ENCODE assay signal across 8 mouse cellular contexts in the genomic region with DNA sequence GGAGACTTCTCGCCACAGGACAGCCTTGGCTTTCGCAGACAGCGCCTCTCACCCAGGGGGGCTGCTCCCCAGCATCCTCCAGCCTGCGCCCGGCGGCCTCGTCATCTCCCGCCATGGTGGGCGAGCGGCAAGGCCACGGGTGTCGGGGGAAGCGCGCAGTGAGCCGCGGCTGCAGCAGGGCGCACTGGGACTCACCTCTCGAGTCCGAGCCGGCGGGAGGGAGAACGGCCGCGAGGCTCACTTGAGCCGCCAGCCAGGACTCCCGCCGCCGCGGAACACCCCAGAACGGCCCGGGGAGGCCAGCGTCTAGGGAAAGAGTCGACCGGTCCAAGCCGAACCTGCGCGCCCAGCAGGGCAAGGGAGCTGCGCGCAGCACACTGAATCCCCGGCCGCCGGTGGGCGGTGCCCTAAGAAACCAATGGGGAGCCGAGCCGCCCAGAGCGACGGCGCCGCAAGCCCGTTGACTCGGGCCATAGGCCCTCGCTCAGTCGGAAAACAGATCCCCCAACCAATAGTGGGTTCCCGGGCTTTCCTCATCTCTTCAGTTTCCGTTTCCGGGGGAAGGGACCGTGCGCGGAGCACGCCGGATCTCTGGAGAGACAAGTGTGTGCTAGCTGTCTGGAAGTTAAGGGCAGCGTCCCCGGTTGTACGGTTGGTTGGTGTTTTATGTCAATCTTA. TPM values are rescaled to one million over a fixed set of nuclear protein-coding genes. Genes with fewer than 3 reads are reported as not detected.
DNase-seq lines count a peak whose midpoint lies in the region; ATAC-seq and TF ChIP-seq lines count a peak whose summit lies in the region.

TSS of gene Orc2 (minus strand) at position 533 of the 678 bp plus-strand sequence.

- peak; percentile 99 for ATAC-seq in cerebellum, adult (ENCODE audit: insufficient number of reproducible peaks, low FRiP score, low TSS enrichment)
- peak; percentile 100 for ATAC-seq in forebrain, embryonic 13.5 days
- ATAC-seq in liver, postnatal 0 days, result peak; percentile 100
- ATAC-seq in neural tube, embryonic 14.5 days (ENCODE audit: low read depth), result peak; percentile 100

- H3K27me3 ChIP-seq in ES-Bruce4 (ENCODE audit: control insufficient read depth, insufficient read depth, low read length, poor library complexity, severe bottlenecking), result no peaks in the 10 kb centered on the region
- H3K27me3 ChIP-seq in forebrain, embryonic 13.5 days, result no peaks in the 10 kb centered on the region
- no peaks in the 10 kb centered on the region for H3K27me3 ChIP-seq in liver, postnatal 0 days (ENCODE audit: insufficient read depth, low read length)
- H3K27me3 ChIP-seq in neural tube, embryonic 14.5 days (ENCODE audit: control insufficient read depth, insufficient read depth, low read length), result no peaks in the 10 kb centered on the region

- peak; percentile 93 to 94 for DNase-seq in heart, postnatal 10 days
- DNase-seq in large intestine, adult 2 months (ENCODE audit: low read depth, low spot score), result peak; percentile 83
- peak; percentile 93 for DNase-seq in liver, postnatal 0 days
- DNase-seq in testis, postnatal 10 days (ENCODE audit: low spot score), result peak; percentile 93

- 1% methylated on average over 63 of the region's 64 CpGs for WGBS in forebrain, embryonic 13.5 days
- 1% methylated on average over 64 of the region's 64 CpGs for WGBS in large intestine, adult 2 months
- under 1% methylated on average over 64 of the region's 64 CpGs for WGBS in liver, postnatal 0 days (ENCODE audit: insufficient replicate concordance)
- under 1% methylated on average over 59 of the region's 64 CpGs for WGBS in neural tube, embryonic 14.5 days

- peak within 1 kb of the TSS; percentile 99 for H3K4me3 ChIP-seq in ES-Bruce4 (ENCODE audit: low read depth, low read length)
- peak within 1 kb of the TSS; percentile 98 for H3K4me3 ChIP-seq in forebrain, embryonic 13.5 days
- H3K4me3 ChIP-seq in liver, postnatal 0 days (ENCODE audit: low read depth, low read length), result peak within 1 kb of the TSS; percentile 99
- H3K4me3 ChIP-seq in neural tube, embryonic 14.5 days (ENCODE audit: low read depth, low read length), result peak within 1 kb of the TSS; percentile 99

- peak within 1 kb of the TSS; percentile 96 for H3K9ac ChIP-seq in ES-Bruce4 (ENCODE audit: low read depth, poor library complexity, severe bottlenecking)
- H3K9ac ChIP-seq in forebrain, embryonic 13.5 days, result peak within 1 kb of the TSS; percentile 91
- H3K9ac ChIP-seq in liver, postnatal 0 days (replicated peaks), result peak within 1 kb of the TSS; percentile 96
- peak within 1 kb of the TSS; percentile 90 for H3K9ac ChIP-seq in neural tube, embryonic 14.5 days (replicated peaks; ENCODE audit: low read depth, low read length)

- H3K9me3 ChIP-seq in ES-Bruce4 (replicated peaks; ENCODE audit: control insufficient read depth, insufficient read depth, low read length, poor library complexity, severe bottlenecking), result peaks cover 41% of the 10 kb centered on the region
- peaks cover 21% of the 10 kb centered on the region for H3K9me3 ChIP-seq in forebrain, embryonic 13.5 days (replicated peaks)
- peaks cover 20% of the 10 kb centered on the region for H3K9me3 ChIP-seq in liver, postnatal 0 days (ENCODE audit: low read length)
- H3K9me3 ChIP-seq in neural tube, embryonic 14.5 days (ENCODE audit: control insufficient read depth, low read length), result no peaks in the 10 kb centered on the region

- H3K4me1 ChIP-seq in ES-Bruce4 (ENCODE audit: control insufficient read depth, insufficient read depth, low read length), result no peaks in the 10 kb centered on the region
- H3K4me1 ChIP-seq in forebrain, embryonic 13.5 days, result peaks cover 14% of the 10 kb centered on the region
- H3K4me1 ChIP-seq in liver, postnatal 0 days (ENCODE audit: insufficient read depth), result peaks cover 18% of the 10 kb centered on the region
- H3K4me1 ChIP-seq in neural tube, embryonic 14.5 days (ENCODE audit: control insufficient read depth, insufficient read depth, low read length), result peaks cover 16% of the 10 kb centered on the region; the same call in 1 of the 2 replicates

- H3K4me2 ChIP-seq in forebrain, embryonic 13.5 days, result peak within 1 kb of the TSS; percentile 86
- peak within 1 kb of the TSS; percentile 96 for H3K4me2 ChIP-seq in liver, postnatal 0 days (ENCODE audit: low read depth, low read length)
- peak within 1 kb of the TSS; percentile 92 for H3K4me2 ChIP-seq in neural tube, embryonic 14.5 days (ENCODE audit: low read depth, low read length)

- intact Hi-C loops in heart, postnatal 10 days (cut with DNase I), result no loop called here

- H3K27ac ChIP-seq in ES-Bruce4 (ENCODE audit: insufficient read depth, low read length), result 0 out of 2 replicates have a peak within 1 kb of the TSS, but pooled peaks have one; percentile 21
- peak within 1 kb of the TSS; percentile 78 for H3K27ac ChIP-seq in forebrain, embryonic 13.5 days
- H3K27ac ChIP-seq in liver, postnatal 0 days (ENCODE audit: low read depth), result peak within 1 kb of the TSS; percentile 94
- peak within 1 kb of the TSS; percentile 76 for H3K27ac ChIP-seq in neural tube, embryonic 14.5 days (ENCODE audit: low read depth, low read length)

- TF ChIP-seq POLR2A in ES-Bruce4 (IDR thresholded peaks at IDR 0.05; ENCODE audit: insufficient read depth, low read length), result peak; percentile 17

- peaks cover 12% of the 10 kb centered on the region for H3K36me3 ChIP-seq in ES-Bruce4 (ENCODE audit: control insufficient read depth, insufficient read depth, low read length, poor library complexity, severe bottlenecking)
- H3K36me3 ChIP-seq in forebrain, embryonic 13.5 days (ENCODE audit: poor library complexity, severe bottlenecking), result peaks cover 19% of the 10 kb centered on the region
- peaks cover 13% of the 10 kb centered on the region for H3K36me3 ChIP-seq in liver, postnatal 0 days (replicated peaks; ENCODE audit: insufficient read depth, low read length)
- peaks cover 10% of the 10 kb centered on the region for H3K36me3 ChIP-seq in neural tube, embryonic 14.5 days (ENCODE audit: control insufficient read depth, insufficient read depth, low read length)

- no peak for TF ChIP-seq CTCF in ES-Bruce4 (IDR thresholded peaks at IDR 0.05; ENCODE audit: low read depth, low read length)
- TF ChIP-seq CTCF in liver, postnatal 0 days (IDR thresholded peaks at IDR 0.05; ENCODE audit: low read depth), result no peak

- no peak for TF ChIP-seq EP300 in ES-Bruce4 (IDR thresholded peaks at IDR 0.05; ENCODE audit: insufficient read depth, low read depth, low read length)
- TF ChIP-seq EP300 in liver, postnatal 0 days (IDR thresholded peaks at IDR 0.05; ENCODE audit: low read depth), result peak; percentile 36; the same call in 1 of the 2 replicates

RNA-seq across cellular contexts. Expression of gene Orc2, which starts in this region (rescaled TPM):
- 77.7 and 80.2 TPM in 2 replicates for polyA plus RNA-seq in ES-Bruce4 (2011; ENCODE audit: insufficient read depth, insufficient read length, low read depth, missing spikeins)
- polyA plus RNA-seq in forebrain, embryonic 13.5 days (2015; fragmentation: Nextera tagmentation; extraction: Ambion mirVana), result 34.0 and 40.1 TPM in 2 replicates
- total RNA-seq in heart, postnatal 10 days (2021), result 10 to 100 TPM; 12.7 to 16.1 TPM
- 4.2 and 5.7 TPM in 2 replicates for polyA plus RNA-seq in large intestine, adult 2 months (2012; rRNA removed)
- 11.1 and 12.9 TPM in 2 replicates for polyA plus RNA-seq in liver, postnatal 0 days (2015; fragmentation: Nextera tagmentation; extraction: Ambion mirVana)
- 21.6 and 25.9 TPM in 2 replicates for polyA plus RNA-seq in neural tube, embryonic 14.5 days (2014; fragmentation: Nextera tagmentation; extraction: Ambion mirVana)

Comparison
In these comparisons a context has a peak if more than half of its experiments do, and no peak if none do; other contexts are left out.
1. Peak in every context shown above with its lines: DNase-seq, ATAC-seq, H3K4me3 ChIP-seq and H3K27ac ChIP-seq.
2. H3K27ac ChIP-seq: peak in every context shown above with its lines; median percentile 94 in liver, postnatal 0 days; 78 in forebrain, embryonic 13.5 days; 76 in neural tube, embryonic 14.5 days; 21 in ES-Bruce4.